Mouse (Mus musculus): ENCODE measurements at regions not wholly inside any gene's neighbourhood (a gene's known extent, or its start where the extent isn't known, plus 50 kb on each side); places are given as distances from the start of the nearest gene placed in this dataset.

GRCm38 (mm10) chr1:89382021-89382420 lies 72.6 kb upstream of the Agap1 start:
- DNase-seq (ENCODE audit: low spot score in 2 of 2): no peak

GRCm38 (mm10) chr1:89385111-89385510 lies 69.5 kb upstream of the Agap1 start:
- DNase-seq (ENCODE audit: low spot score in 2 of 2): no peak

- DNase-seq (ENCODE audit: low spot score in 2 of 2): no peak
Observed at GRCm38 (mm10) chr1:89392711-89393110, 61.9 kb upstream of the Agap1 start.

- no peak for DNase-seq (ENCODE audit: low spot score in 2 of 2)
Observed at GRCm38 (mm10) chr1:89394471-89394870, 60.1 kb upstream of the Agap1 start.

- DNase-seq (ENCODE audit: low spot score in 2 of 2): no peak
Observed at GRCm38 (mm10) chr1:89400734-89401202, 53.8 kb upstream of the Agap1 start.

GRCm38 (mm10) chr1:89402513-89403210 lies 51.9 kb upstream of the Agap1 start:
- no peak for DNase-seq (ENCODE audit: low spot score in 2 of 2)

GRCm38 (mm10) chr1:89403551-89404050 lies 51.0 kb upstream of the Agap1 start:
- DNase-seq (ENCODE audit: low spot score in 2 of 2): no peak
